Mouse (Mus musculus): ENCODE measurements at regions not wholly inside any gene's neighbourhood (a gene's known extent, or its start where the extent isn't known, plus 50 kb on each side); places are given as distances from the start of the nearest gene placed in this dataset.
A peak's percentile ranks its signal among the peaks of the same experiment; 100 is the strongest.
"Not testable (repeated sequence)": the region's sequence is repeated elsewhere in the genome, so short reads cannot be mapped to it uniquely, and the experiment has no call there.

GRCm38 (mm10) chr19:8496561-8496960 is 91.7 kb upstream of the Slc22a30 start:
- not testable (repeated sequence) for DNase-seq

- not testable (repeated sequence) for DNase-seq
Measured at GRCm38 (mm10) chr19:8497526-8497925, 92.6 kb upstream of the Slc22a30 start.

- DNase-seq: not testable (repeated sequence)
Measured at GRCm38 (mm10) chr19:8517721-8518120, 73.3 kb upstream of the Slc22a8 start.

- DNase-seq: peak; percentile 2 to 6
Measured at GRCm38 (mm10) chr19:8518273-8518672, 72.8 kb upstream of the Slc22a8 start.

- DNase-seq: not testable (repeated sequence)
Measured at GRCm38 (mm10) chr19:8518933-8519332, 72.1 kb upstream of the Slc22a8 start.

GRCm38 (mm10) chr19:8534597-8534996 is 56.5 kb upstream of the Slc22a8 start:
- DNase-seq: no peak

- DNase-seq: no peak
Measured at GRCm38 (mm10) chr19:8536085-8536484, 55.0 kb upstream of the Slc22a8 start.

Data from kidney, postnatal 4 days (tissue).